Mouse (Mus musculus): ENCODE data around the gene Tbl1xr1.

- TF ChIP-seq CTCF (IDR thresholded peaks at IDR 0.05; ENCODE audit: borderline replicate concordance, insufficient read depth, low read length), result no peak
- TF ChIP-seq POLR2A (IDR thresholded peaks at IDR 0.05; ENCODE audit: low read depth, low read length), result no peak
These were observed 15.3 kb upstream of the Tbl1xr1 start for GRCm38 (mm10) chr3:22061163-22061562.
